Mouse (Mus musculus) heart, postnatal 0 days (tissue): ENCODE measurements at regions not wholly inside any gene's neighbourhood (a gene's known extent, or its start where the extent isn't known, plus 50 kb on each side); places are given as distances from the start of the nearest gene placed in this dataset.

ENCODE experiments used
- CTCF ChIP-seq: IDR thresholded peaks from 2 replicates; pipeline ENCODE4 v1.5.1; 2016; ENCODE audit warnings: antibody characterized with exemption, control low read depth, low read depth
- EP300 ChIP-seq: IDR thresholded peaks from 2 replicates; pipeline ENCODE4 v1.6.1; 2016; ENCODE audit warnings: antibody characterized with exemption, low read depth

DNA sequence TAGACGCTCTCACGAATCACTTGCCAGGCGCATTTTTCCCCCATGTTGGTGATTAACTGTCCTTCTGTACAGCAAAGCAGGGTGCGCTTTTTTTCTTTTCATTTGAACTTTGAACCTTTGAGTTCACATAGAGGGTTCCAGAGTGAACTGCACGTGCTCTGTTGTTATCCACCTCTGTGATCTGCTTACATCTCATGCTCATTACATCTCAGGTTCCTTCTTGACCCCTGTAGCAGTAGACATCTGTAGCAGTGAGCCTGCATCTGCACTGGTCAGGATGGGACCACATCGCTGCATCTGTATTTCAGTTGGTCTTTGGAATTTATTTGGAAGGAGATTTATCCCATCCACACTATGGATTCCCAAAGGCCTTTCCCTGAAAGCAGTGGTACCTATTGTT is 269.6 kb downstream of the Gm11146 start:
- TF ChIP-seq EP300 (no peak), CTCF (no peak)
